Mouse (Mus musculus) neural tube, embryonic 15.5 days (tissue): ENCODE measurements around the gene Crybb3. TPM values are rescaled to one million over a fixed set of nuclear protein-coding genes. Genes with fewer than 3 reads are reported as not detected.

Source experiments
- ATAC-seq: fragments of 200-750 bp; cut with Nextera tagmentation; 2 replicates; pipeline ENCODE4 v1.8.0; 2017; ENCODE audit warnings: mild to moderate bottlenecking, moderate TSS enrichment, moderate library complexity; ENCODE audit not compliant: low FRiP score
- H3K27ac ChIP-seq: fragments of 300-500 bp; sonication (generic); replicated peaks from 2 replicates; pipeline ENCODE4 v1.5.1; 2015; ENCODE audit warnings: mild to moderate bottlenecking, inconsistent platforms
- H3K27me3 ChIP-seq: fragments of 300-500 bp; sonication (generic); replicated peaks from 2 replicates; pipeline ENCODE4 v1.6.1; 2015; ENCODE audit warnings: inconsistent platforms
- H3K36me3 ChIP-seq: fragments of 300-500 bp; sonication (generic); 2 replicates; pipeline ENCODE4 v1.6.1; 2015; ENCODE audit warnings: inconsistent platforms
- H3K4me1 ChIP-seq: fragments of 300-500 bp; sonication (generic); 2 replicates; pipeline ENCODE4 v1.6.1; 2015; ENCODE audit warnings: inconsistent platforms
- H3K4me2 ChIP-seq: fragments of 300-500 bp; sonication (generic); 2 replicates; pipeline ENCODE4 v1.6.1; 2015; ENCODE audit warnings: inconsistent platforms, mild to moderate bottlenecking, moderate library complexity
- H3K4me3 ChIP-seq: fragments of 300-500 bp; sonication (generic); replicated peaks from 2 replicates; pipeline ENCODE4 v1.5.1; 2015; ENCODE audit warnings: mild to moderate bottlenecking, inconsistent platforms
- H3K9ac ChIP-seq: fragments of 300-500 bp; sonication (generic); replicated peaks from 2 replicates; pipeline ENCODE4 v1.6.1; 2015; ENCODE audit warnings: mild to moderate bottlenecking, inconsistent platforms
- H3K9me3 ChIP-seq: fragments of 300-500 bp; sonication (generic); replicated peaks from 2 replicates; pipeline ENCODE4 v1.6.1; 2016; ENCODE audit warnings: inconsistent platforms
- WGBS: fragments of 180-500 bp; shearing (Covaris S2); methylation state at CpG from one replicate; pipeline ENCODE4 v1.1.7; 2015; ENCODE audit warnings: mixed read lengths; 5-methylcytosine and 5-hydroxymethylcytosine counted together
- polyA plus RNA-seq: library from polyadenylated mRNA; unstranded; fragments of >200 nt; fragmentation: Nextera tagmentation; extraction: Ambion mirVana; gene quantifications from 2 replicates; pipeline ENCODE4 v1.2.1, GENCODE M21; 2015

Gene Crybb3
- polyA plus RNA-seq: 1.2 and 1.5 TPM in 2 replicates

- no peak within 1 kb of the TSS for H3K9ac ChIP-seq
- no peaks in the 10 kb centered on the region; the same call in 1 of the 2 replicates for H3K27me3 ChIP-seq
- ATAC-seq: no peak
- H3K36me3 ChIP-seq: no peaks in the 10 kb centered on the region
- peaks cover 15% of the 10 kb centered on the region for H3K4me1 ChIP-seq
- no peak within 1 kb of the TSS for H3K4me3 ChIP-seq
- no peak within 1 kb of the TSS for H3K4me2 ChIP-seq
- H3K9me3 ChIP-seq: no peaks in the 10 kb centered on the region
- H3K27ac ChIP-seq: no peak within 1 kb of the TSS
- WGBS: 72% methylated on average over 8 of the region's 8 CpGs
Measured at GRCm38 (mm10) chr5:113081439-113081838, at the start of gene Crybb3. TSS of gene Crybb3 (minus strand) at chr5:113081584.

- Histone ChIP-seq H3K9ac (no peak overlapping the region), H3K9me3 (no peaks in the 10 kb centered on the region), H3K36me3 (no peaks in the 10 kb centered on the region), H3K4me3 (no peak overlapping the region), H3K27me3 (no peaks in the 10 kb centered on the region), H3K27ac (no peak overlapping the region), H3K4me1 (peaks cover 12% of the 10 kb centered on the region), H3K4me2 (no peak overlapping the region)
- no peak for ATAC-seq
- WGBS: 69% methylated on average over 4 of the region's 4 CpGs
Measured at GRCm38 (mm10) chr5:113128426-113128825, 47.0 kb upstream of the Crybb3 start.

- 95% methylated on average over 12 of the region's 12 CpGs for WGBS
- Histone ChIP-seq H3K4me3 (no peak overlapping the region), H3K9ac (no peak overlapping the region)
Measured at GRCm38 (mm10) chr5:113126476-113126875, 45.1 kb upstream of the Crybb3 start.

GRCm38 (mm10) chr5:113123693-113124092 is 42.3 kb upstream of the Crybb3 start:
- H3K9ac ChIP-seq: no peak overlapping the region
- H3K4me1 ChIP-seq: peaks cover 32% of the 10 kb centered on the region
- no peak overlapping the region for H3K27ac ChIP-seq
- no peak overlapping the region for H3K4me3 ChIP-seq
- H3K4me2 ChIP-seq: no peak overlapping the region
- H3K27me3 ChIP-seq: no peaks in the 10 kb centered on the region
- H3K9me3 ChIP-seq: no peaks in the 10 kb centered on the region
- 59% methylated on average over 10 of the region's 10 CpGs for WGBS
- no peaks in the 10 kb centered on the region for H3K36me3 ChIP-seq
- ATAC-seq: no peak

More at GRCm38 (mm10) chr5:113126476-113126875, 45.1 kb upstream of the Crybb3 start:
- no peak for ATAC-seq
- no peak overlapping the region for H3K27ac ChIP-seq
- H3K36me3 ChIP-seq: no peaks in the 10 kb centered on the region
- no peak overlapping the region for H3K4me2 ChIP-seq
- H3K27me3 ChIP-seq: no peaks in the 10 kb centered on the region
- no peaks in the 10 kb centered on the region for H3K9me3 ChIP-seq
- peaks cover 12% of the 10 kb centered on the region for H3K4me1 ChIP-seq

- no peak overlapping the region for H3K4me2 ChIP-seq
- no peak overlapping the region for H3K27ac ChIP-seq
- H3K36me3 ChIP-seq: no peaks in the 10 kb centered on the region
- H3K9me3 ChIP-seq: no peaks in the 10 kb centered on the region
- H3K9ac ChIP-seq: no peak overlapping the region
- peaks cover 33% of the 10 kb centered on the region for H3K4me1 ChIP-seq
- WGBS: 39% methylated on average over 12 of the region's 12 CpGs
- no peak overlapping the region for H3K4me3 ChIP-seq
- no peaks in the 10 kb centered on the region for H3K27me3 ChIP-seq
- ATAC-seq: no peak
Measured at GRCm38 (mm10) chr5:113122326-113123054, 41.1 kb upstream of the Crybb3 start.

- Histone ChIP-seq H3K4me2 (no peak overlapping the region), H3K36me3 (no peaks in the 10 kb centered on the region), H3K9ac (no peak overlapping the region; the same call in 1 of the 2 replicates), H3K4me3 (no peak overlapping the region), H3K27ac (no peak overlapping the region), H3K27me3 (no peaks in the 10 kb centered on the region), H3K9me3 (no peaks in the 10 kb centered on the region), H3K4me1 (peaks cover 38% of the 10 kb centered on the region)
- 80% methylated on average over 6 of the region's 6 CpGs for WGBS
- no peak for ATAC-seq
Measured at GRCm38 (mm10) chr5:113121591-113121875, 40.1 kb upstream of the Crybb3 start.

- Histone ChIP-seq H3K27me3 (no peaks in the 10 kb centered on the region), H3K4me2 (no peak overlapping the region), H3K36me3 (no peaks in the 10 kb centered on the region), H3K9me3 (no peaks in the 10 kb centered on the region), H3K9ac (no peak overlapping the region; the same call in 1 of the 2 replicates), H3K4me1 (peaks cover 40% of the 10 kb centered on the region), H3K4me3 (no peak overlapping the region), H3K27ac (no peak overlapping the region)
- 18% methylated on average over 15 of the region's 15 CpGs for WGBS
- ATAC-seq: no peak
Measured at GRCm38 (mm10) chr5:113120741-113121590, 39.6 kb upstream of the Crybb3 start.

GRCm38 (mm10) chr5:113119861-113120465 is 38.6 kb upstream of the Crybb3 start:
- 24% methylated on average over 13 of the region's 13 CpGs for WGBS
- H3K27me3 ChIP-seq: no peaks in the 10 kb centered on the region
- no peak overlapping the region for H3K4me3 ChIP-seq
- no peak overlapping the region for H3K4me2 ChIP-seq
- 0 out of 2 replicates have a peak overlapping the region, but pooled peaks have one; percentile 7 for H3K27ac ChIP-seq
- 0 out of 2 replicates have a peak overlapping the region, but pooled peaks have one; percentile 26 for H3K9ac ChIP-seq
- H3K36me3 ChIP-seq: no peaks in the 10 kb centered on the region
- peaks cover 43% of the 10 kb centered on the region for H3K4me1 ChIP-seq
- ATAC-seq: no peak
- no peaks in the 10 kb centered on the region for H3K9me3 ChIP-seq

- H3K36me3 ChIP-seq: no peaks in the 10 kb centered on the region
- ATAC-seq: no peak
- H3K27ac ChIP-seq: no peak overlapping the region
- peaks cover 45% of the 10 kb centered on the region for H3K4me1 ChIP-seq
- H3K4me3 ChIP-seq: no peak overlapping the region
- WGBS: 80% methylated on average over 9 of the region's 9 CpGs
- no peak overlapping the region for H3K4me2 ChIP-seq
- H3K27me3 ChIP-seq: no peaks in the 10 kb centered on the region
- no peaks in the 10 kb centered on the region for H3K9me3 ChIP-seq
- H3K9ac ChIP-seq: no peak overlapping the region
Measured at GRCm38 (mm10) chr5:113119291-113119690, 37.9 kb upstream of the Crybb3 start.

- H3K4me2 ChIP-seq: no peak overlapping the region
- peaks cover 51% of the 10 kb centered on the region for H3K4me1 ChIP-seq
- no peak overlapping the region for H3K27ac ChIP-seq
- WGBS: 62% methylated on average over 6 of the region's 6 CpGs
- ATAC-seq: no peak
- no peak overlapping the region for H3K4me3 ChIP-seq
- no peak overlapping the region for H3K9ac ChIP-seq
- H3K36me3 ChIP-seq: no peaks in the 10 kb centered on the region
- no peaks in the 10 kb centered on the region for H3K27me3 ChIP-seq
- H3K9me3 ChIP-seq: no peaks in the 10 kb centered on the region
Measured at GRCm38 (mm10) chr5:113118695-113119094, 37.3 kb upstream of the Crybb3 start.

- H3K27ac ChIP-seq: no peak overlapping the region
- H3K4me3 ChIP-seq: no peak overlapping the region
- H3K27me3 ChIP-seq: no peaks in the 10 kb centered on the region
- no peak overlapping the region for H3K9ac ChIP-seq
- no peaks in the 10 kb centered on the region for H3K36me3 ChIP-seq
- peaks cover 49% of the 10 kb centered on the region for H3K4me1 ChIP-seq
- no peaks in the 10 kb centered on the region for H3K9me3 ChIP-seq
- no peak for ATAC-seq
- 52% methylated on average over 5 of the region's 5 CpGs for WGBS
- H3K4me2 ChIP-seq: no peak overlapping the region
Measured at GRCm38 (mm10) chr5:113117361-113117760, 36.0 kb upstream of the Crybb3 start.
